Mouse (Mus musculus): ENCODE data around the gene Syne1. TPM values are rescaled to one million over a fixed set of nuclear protein-coding genes. Genes with fewer than 3 reads are reported as not detected.

Gene Syne1
- polyA plus RNA-seq, 1 experiment from 2014 or later, result 3.6 TPM

DNA sequence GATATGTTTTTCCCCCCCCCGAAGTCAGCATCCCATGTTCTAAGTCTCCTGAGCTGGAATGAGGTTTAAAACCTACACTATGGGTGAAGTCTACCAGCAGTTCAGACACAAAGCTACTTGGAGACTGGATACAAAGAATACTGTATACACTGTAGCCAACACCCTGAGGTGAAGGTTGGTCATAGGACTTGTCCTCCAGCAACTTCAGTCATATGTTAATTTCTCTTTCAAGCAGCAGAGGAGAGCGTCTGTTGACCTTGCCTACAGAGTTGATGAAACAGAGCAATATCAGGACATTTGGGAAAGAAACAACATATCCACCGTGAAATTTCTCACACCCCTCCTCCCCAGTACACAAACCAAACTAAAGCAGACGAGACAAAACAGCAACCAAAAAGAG lies 9.2 kb upstream of the Syne1 start:
- Histone ChIP-seq H3K27ac (replicated peaks) (no peak overlapping the region), H3K9ac (ENCODE audit: low read length) (no peak overlapping the region), H3K36me3 (ENCODE audit: control insufficient read depth, insufficient read depth, low read length) (no peaks in the 10 kb centered on the region), H3K4me3 (ENCODE audit: low read depth, low read length) (no peak overlapping the region), H3K4me2 (replicated peaks; ENCODE audit: low read depth) (no peak overlapping the region), H3K9me3 (ENCODE audit: control insufficient read depth, low read length) (no peaks in the 10 kb centered on the region), H3K27me3 (ENCODE audit: control insufficient read depth, insufficient read depth, low read length) (no peaks in the 10 kb centered on the region), H3K4me1 (replicated peaks; ENCODE audit: control insufficient read depth, insufficient read depth) (no peaks in the 10 kb centered on the region)
- WGBS, result 72% methylated on average over 4 of the region's 4 CpGs
- TF ChIP-seq CTCF (IDR thresholded peaks at IDR 0.05; ENCODE audit: low read depth) (no peak), EP300 (optimal IDR thresholded peaks at IDR 0.05) (no peak)
- DNase-seq (ENCODE audit: low spot score) (no peak), ATAC-seq (ENCODE audit: low FRiP score, low TSS enrichment) (no peak)

DNA sequence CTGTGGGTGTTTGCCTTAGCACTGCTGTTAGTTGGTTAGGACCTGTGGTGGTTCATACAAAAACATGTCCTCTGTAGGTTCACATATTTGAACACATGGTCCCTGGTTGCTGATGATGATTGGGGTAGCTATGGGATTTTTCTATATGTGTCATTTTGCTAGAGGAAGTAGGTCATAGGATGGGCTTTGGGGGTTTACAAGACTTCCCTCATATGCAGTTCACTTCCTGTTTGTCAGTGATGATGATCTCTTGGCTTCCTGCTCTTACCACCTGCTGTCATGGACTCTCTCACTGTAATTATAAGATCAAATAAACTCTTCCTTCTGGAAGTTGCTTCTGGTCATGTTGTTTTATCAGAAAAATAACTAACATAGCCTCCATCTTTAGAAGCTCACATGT lies 7.5 kb upstream of the Syne1 start:
- no peaks in the 10 kb centered on the region for H3K9me3 ChIP-seq (ENCODE audit: control insufficient read depth, low read length)
- H3K36me3 ChIP-seq (ENCODE audit: control insufficient read depth, insufficient read depth, low read length), result no peaks in the 10 kb centered on the region
- ATAC-seq (ENCODE audit: low FRiP score, low TSS enrichment) (no peak), DNase-seq (ENCODE audit: low spot score) (no peak)
- H3K4me3 ChIP-seq (ENCODE audit: low read depth, low read length), result no peak overlapping the region
- no peaks in the 10 kb centered on the region for H3K27me3 ChIP-seq (ENCODE audit: control insufficient read depth, insufficient read depth, low read length)
- no peak overlapping the region for H3K27ac ChIP-seq (replicated peaks)
- no peak overlapping the region for H3K9ac ChIP-seq (ENCODE audit: low read length)
- H3K4me2 ChIP-seq (replicated peaks; ENCODE audit: low read depth), result no peak overlapping the region
- H3K4me1 ChIP-seq (replicated peaks; ENCODE audit: control insufficient read depth, insufficient read depth), result no peaks in the 10 kb centered on the region
- no peak for TF ChIP-seq CTCF (IDR thresholded peaks at IDR 0.05; ENCODE audit: low read depth)
- TF ChIP-seq EP300 (optimal IDR thresholded peaks at IDR 0.05), result no peak

DNA sequence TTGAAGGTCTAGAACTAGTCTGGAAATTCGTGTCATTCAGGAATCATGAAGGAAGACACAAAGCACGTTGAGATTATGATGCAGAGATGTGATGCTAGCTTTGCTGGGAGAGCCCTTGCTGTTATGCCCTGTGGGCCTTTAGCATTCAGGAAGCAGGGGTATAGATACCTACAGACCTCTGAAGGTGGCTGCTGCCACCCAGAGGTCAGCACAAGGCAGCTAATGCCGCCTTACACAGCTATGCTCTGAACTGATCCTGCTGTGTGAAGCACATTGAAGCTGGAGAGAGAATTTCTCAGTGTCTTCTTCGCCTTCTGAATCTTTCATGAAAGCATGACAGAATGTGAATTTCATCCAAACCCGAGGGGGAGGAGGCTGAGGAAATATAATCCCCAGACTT lies 3.7 kb upstream of the Syne1 start:
- ATAC-seq (ENCODE audit: low FRiP score, low TSS enrichment), result 0 out of 2 replicates have a peak, but pooled peaks have one; percentile 64
- Histone ChIP-seq H3K27me3 (ENCODE audit: control insufficient read depth, insufficient read depth, low read length) (no peaks in the 10 kb centered on the region), H3K27ac (replicated peaks) (no peak overlapping the region), H3K4me3 (ENCODE audit: low read depth, low read length) (no peak overlapping the region), H3K4me1 (replicated peaks; ENCODE audit: control insufficient read depth, insufficient read depth) (no peaks in the 10 kb centered on the region), H3K4me2 (replicated peaks; ENCODE audit: low read depth) (no peak overlapping the region), H3K36me3 (ENCODE audit: control insufficient read depth, insufficient read depth, low read length) (no peaks in the 10 kb centered on the region), H3K9ac (ENCODE audit: low read length) (no peak overlapping the region), H3K9me3 (ENCODE audit: control insufficient read depth, low read length) (no peaks in the 10 kb centered on the region)
- no peak for TF ChIP-seq EP300 (optimal IDR thresholded peaks at IDR 0.05)
- peak; percentile 66 for TF ChIP-seq CTCF (IDR thresholded peaks at IDR 0.05; ENCODE audit: low read depth)
- no peak for DNase-seq (ENCODE audit: low spot score)
- WGBS, result 21% methylated on average over 5 of the region's 5 CpGs

DNA sequence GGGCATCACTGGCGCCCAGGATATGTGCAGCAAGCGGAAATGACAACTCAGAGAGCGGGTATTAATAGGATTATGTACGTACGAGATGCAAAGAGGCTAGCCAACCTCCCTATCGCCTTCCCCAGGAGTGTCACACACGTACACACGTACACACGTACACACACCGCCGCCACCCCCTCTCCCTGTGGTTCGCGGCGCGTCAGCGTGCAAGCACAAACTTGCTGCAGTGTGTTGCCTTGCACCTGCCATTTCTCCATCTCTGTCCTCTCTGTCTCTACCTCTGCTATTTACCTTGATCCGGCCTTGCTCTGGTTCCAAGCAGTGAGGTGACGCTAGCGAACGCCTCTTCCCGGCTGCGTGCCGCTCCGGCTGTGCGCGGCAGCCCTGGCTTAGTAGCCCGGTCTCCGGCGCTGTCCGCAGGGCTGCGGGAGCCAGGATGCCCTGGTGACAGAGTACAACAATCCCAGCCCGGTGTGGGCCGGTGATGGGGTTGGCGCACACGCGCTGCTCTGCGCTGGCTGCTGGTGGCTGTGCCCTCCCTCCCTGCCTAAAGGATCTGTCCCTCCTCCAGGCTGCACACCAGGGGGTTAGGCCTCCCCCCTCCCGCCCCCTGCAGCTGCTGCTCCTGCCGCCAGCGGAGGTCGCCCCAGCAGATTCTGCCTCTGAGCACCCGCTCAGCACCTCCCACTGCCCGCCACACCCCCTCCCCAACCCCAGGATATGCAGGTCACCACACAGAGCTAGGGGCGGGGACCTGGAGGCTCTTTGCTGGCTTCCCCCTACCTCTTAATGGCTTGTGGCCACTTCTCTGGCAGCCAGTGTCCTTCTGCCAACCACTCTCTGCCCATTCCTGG lies 887 bp downstream of the Syne1 start:
- H3K9ac ChIP-seq (ENCODE audit: low read length), result peak overlapping the region; percentile 53
- DNase-seq (ENCODE audit: low spot score) (peak; percentile 36), ATAC-seq (ENCODE audit: low FRiP score, low TSS enrichment) (peak; percentile 70)

DNA sequence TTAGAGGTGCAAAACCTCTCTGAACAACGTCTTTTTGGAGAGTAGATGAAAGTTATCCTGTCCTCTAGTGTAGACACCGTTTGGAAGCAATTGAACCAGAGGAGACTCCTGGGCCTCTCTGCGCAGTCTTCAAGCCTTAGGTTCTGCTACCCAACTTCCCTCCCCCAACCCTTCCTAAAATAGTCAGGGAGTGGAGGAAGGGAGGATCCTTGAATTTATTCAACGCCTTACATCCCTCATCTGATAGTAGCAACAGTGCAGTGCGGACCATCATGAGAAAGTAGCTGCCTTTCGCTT lies 1.5 kb downstream of the Syne1 start:
- TF ChIP-seq EP300 (optimal IDR thresholded peaks at IDR 0.05) (no peak), CTCF (IDR thresholded peaks at IDR 0.05; ENCODE audit: low read depth) (no peak)
- Histone ChIP-seq H3K36me3 (ENCODE audit: control insufficient read depth, insufficient read depth, low read length) (no peaks in the 10 kb centered on the region), H3K27ac (replicated peaks) (no peak overlapping the region), H3K27me3 (ENCODE audit: control insufficient read depth, insufficient read depth, low read length) (no peaks in the 10 kb centered on the region), H3K4me3 (ENCODE audit: low read depth, low read length) (peak overlapping the region; percentile 45), H3K4me1 (replicated peaks; ENCODE audit: control insufficient read depth, insufficient read depth) (no peaks in the 10 kb centered on the region), H3K4me2 (replicated peaks; ENCODE audit: low read depth) (peak overlapping the region; percentile 84), H3K9ac (ENCODE audit: low read length) (peak overlapping the region; percentile 53; the same call in 1 of the 2 replicates), H3K9me3 (ENCODE audit: control insufficient read depth, low read length) (no peaks in the 10 kb centered on the region)
- no peak for ATAC-seq (ENCODE audit: low FRiP score, low TSS enrichment)
- no peak for DNase-seq (ENCODE audit: low spot score)
- WGBS, result 12% methylated on average over 6 of the region's 6 CpGs

More for the DNA sequence above, 887 bp downstream of the Syne1 start:
- TF ChIP-seq CTCF (IDR thresholded peaks at IDR 0.05; ENCODE audit: low read depth) (peak; percentile 38), EP300 (optimal IDR thresholded peaks at IDR 0.05) (no peak)
- no peaks in the 10 kb centered on the region for H3K27me3 ChIP-seq (ENCODE audit: control insufficient read depth, insufficient read depth, low read length)
- peak overlapping the region; percentile 84 for H3K4me2 ChIP-seq (replicated peaks; ENCODE audit: low read depth)
- no peaks in the 10 kb centered on the region for H3K4me1 ChIP-seq (replicated peaks; ENCODE audit: control insufficient read depth, insufficient read depth)
- no peaks in the 10 kb centered on the region for H3K9me3 ChIP-seq (ENCODE audit: control insufficient read depth, low read length)
- WGBS, result under 1% methylated on average over 44 of the region's 44 CpGs
- no peak overlapping the region for H3K27ac ChIP-seq (replicated peaks)
- no peaks in the 10 kb centered on the region for H3K36me3 ChIP-seq (ENCODE audit: control insufficient read depth, insufficient read depth, low read length)
- H3K4me3 ChIP-seq (ENCODE audit: low read depth, low read length), result peak overlapping the region; percentile 45

DNA sequence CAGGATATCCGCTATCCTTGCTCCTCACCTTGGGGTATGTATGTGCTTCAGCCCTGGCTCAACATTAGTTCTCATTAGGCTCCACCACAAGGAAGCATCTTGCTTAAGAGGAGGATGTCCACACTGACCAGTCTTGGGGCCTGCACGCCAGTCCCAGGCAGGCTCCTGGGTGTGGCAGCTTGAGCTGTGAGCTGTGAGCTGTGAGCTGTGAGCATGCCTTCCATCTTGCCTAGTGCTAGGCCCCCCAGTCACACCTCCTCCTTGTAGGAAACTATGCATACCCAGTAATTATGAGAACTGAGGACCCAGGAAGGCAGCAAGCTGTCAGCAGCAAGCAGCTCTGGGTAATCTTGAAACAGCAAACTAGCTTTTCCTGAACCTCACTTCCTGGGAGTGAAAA lies 2.6 kb downstream of the Syne1 start:
- ATAC-seq (ENCODE audit: low FRiP score, low TSS enrichment), result no peak
- H3K4me3 ChIP-seq (ENCODE audit: low read depth, low read length), result no peak overlapping the region
- H3K4me2 ChIP-seq (replicated peaks; ENCODE audit: low read depth), result no peak overlapping the region
- H3K9ac ChIP-seq (ENCODE audit: low read length), result no peak overlapping the region
- H3K36me3 ChIP-seq (ENCODE audit: control insufficient read depth, insufficient read depth, low read length), result no peaks in the 10 kb centered on the region
- no peaks in the 10 kb centered on the region for H3K9me3 ChIP-seq (ENCODE audit: control insufficient read depth, low read length)
- WGBS, result 70% methylated on average over 2 of the region's 2 CpGs
- no peaks in the 10 kb centered on the region for H3K4me1 ChIP-seq (replicated peaks; ENCODE audit: control insufficient read depth, insufficient read depth)
- no peak overlapping the region for H3K27ac ChIP-seq (replicated peaks)
- TF ChIP-seq CTCF (IDR thresholded peaks at IDR 0.05; ENCODE audit: low read depth), result no peak
- no peak for DNase-seq (ENCODE audit: low spot score)
- no peaks in the 10 kb centered on the region for H3K27me3 ChIP-seq (ENCODE audit: control insufficient read depth, insufficient read depth, low read length)
